Mouse (Mus musculus): ENCODE results near the gene Pimreg. TPM values are rescaled to one million over a fixed set of nuclear protein-coding genes. Genes with fewer than 3 reads are reported as not detected.
A peak's percentile ranks its signal among the peaks of the same experiment; 100 is the strongest.

Gene Pimreg
- polyA plus RNA-seq, 1 experiment from 2014 or later = 114 TPM

DNA sequence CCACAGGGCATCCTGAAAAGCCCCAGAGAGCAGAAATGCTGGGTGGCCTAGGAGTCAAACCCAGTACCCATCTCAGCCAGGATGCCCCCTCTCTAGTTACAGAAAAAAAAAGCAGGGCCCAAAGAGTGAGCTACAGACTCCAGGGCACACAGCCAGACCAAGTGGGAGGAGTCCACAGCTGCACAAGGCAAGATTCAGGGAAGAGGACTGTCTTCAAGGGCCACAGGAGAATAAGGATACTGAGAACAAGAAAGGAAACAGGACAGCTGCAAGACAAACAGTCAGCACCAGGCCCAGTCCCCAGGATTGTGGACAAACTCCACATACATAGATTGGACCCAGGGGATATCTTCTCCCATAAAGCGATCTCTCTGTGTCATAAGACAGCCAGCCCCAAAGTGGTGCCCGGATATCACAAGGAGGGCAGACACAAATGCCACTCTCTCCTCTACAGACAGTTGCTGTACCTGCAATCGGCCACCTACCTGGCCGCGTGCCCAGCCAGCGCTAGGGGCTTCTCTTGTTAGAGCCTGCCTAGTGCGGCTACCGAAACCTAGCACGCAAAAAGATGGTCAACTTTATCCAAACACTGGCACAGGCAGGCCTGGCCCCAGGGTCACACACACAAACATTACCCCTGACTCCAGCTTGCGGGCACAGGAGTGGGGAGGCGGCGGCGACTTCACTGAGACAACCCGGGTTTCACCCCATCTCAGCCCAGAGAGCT is 8.5 kb downstream of the Pimreg start:
- no peak for ATAC-seq (ENCODE audit: insufficient number of reproducible peaks, insufficient read depth, low FRiP score, low read depth)
- H3K9ac ChIP-seq (replicated peaks; ENCODE audit: low read depth, low read length) = peak overlapping the region; percentile 40; the same call in 1 of the 2 replicates
- H3K9me3 ChIP-seq (ENCODE audit: control insufficient read depth, low read depth, low read length) = no peaks in the 10 kb centered on the region
- WGBS = 16% methylated on average over 14 of the region's 14 CpGs
- peaks cover 7% of the 10 kb centered on the region for H3K36me3 ChIP-seq (ENCODE audit: control insufficient read depth, insufficient read depth, low read length)
- no peak overlapping the region for H3K27ac ChIP-seq (ENCODE audit: low read length)
- peak overlapping the region; percentile 38 for H3K4me3 ChIP-seq (ENCODE audit: low read depth, low read length)
- H3K4me2 ChIP-seq (replicated peaks; ENCODE audit: low read depth, low read length) = peak overlapping the region; percentile 86
- no peaks in the 10 kb centered on the region for H3K27me3 ChIP-seq (ENCODE audit: control insufficient read depth, insufficient read depth, low read length)
- H3K4me1 ChIP-seq (ENCODE audit: control insufficient read depth, insufficient read depth, low read length) = 0 out of 2 replicates have a peak, but pooled peaks cover 7% of the 10 kb centered on the region

DNA sequence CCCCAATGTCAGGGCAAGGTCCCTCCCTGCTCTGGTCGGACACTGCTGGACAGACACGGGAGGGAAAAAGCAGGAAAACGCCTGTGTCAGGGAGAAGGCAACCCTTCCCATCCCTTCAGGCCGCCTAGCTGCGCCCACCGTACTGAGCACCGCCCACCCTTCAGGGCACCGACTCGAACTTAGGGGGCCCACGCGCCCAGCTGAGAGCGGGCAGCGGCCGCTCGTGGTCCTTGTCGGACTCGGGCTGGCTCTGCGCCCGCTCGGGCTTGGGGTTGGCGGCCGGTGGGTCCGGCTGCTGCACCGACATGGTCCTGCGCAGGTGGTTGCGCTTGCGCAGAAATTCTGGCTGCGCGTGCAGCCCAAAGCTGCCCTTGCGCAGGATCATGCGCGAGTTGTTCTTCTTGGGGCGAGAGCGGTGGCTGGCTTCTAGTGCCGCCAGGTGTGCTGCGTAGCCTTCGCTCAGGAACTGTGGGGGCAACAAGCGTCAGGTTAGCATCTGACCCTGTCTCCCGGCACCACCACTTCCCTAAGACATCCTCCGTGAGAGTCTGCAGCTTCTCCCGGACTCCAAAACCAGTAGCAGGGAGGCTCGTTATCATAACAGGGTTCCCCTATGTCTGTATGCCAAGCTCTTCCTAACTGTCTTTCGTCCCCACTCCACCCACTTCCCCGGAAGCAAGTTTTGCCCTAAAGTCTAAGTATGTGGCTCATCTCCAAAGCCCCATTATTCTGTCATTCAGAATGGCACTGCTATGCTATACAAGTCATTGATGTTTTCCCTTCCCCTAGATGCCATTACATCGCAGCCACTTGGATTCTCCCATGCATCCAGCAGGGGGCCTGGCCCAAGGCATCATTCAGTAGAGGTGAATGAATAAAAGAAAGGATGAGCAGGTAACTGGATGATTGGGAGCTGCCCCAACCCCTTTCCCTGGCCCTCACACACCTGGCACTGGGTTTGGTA is 9.3 kb downstream of the Pimreg start:
- ATAC-seq (ENCODE audit: insufficient number of reproducible peaks, insufficient read depth, low FRiP score, low read depth) = peak; percentile 56
- no peaks in the 10 kb centered on the region for H3K27me3 ChIP-seq (ENCODE audit: control insufficient read depth, insufficient read depth, low read length)
- 2% methylated on average over 45 of the region's 45 CpGs for WGBS

DNA sequence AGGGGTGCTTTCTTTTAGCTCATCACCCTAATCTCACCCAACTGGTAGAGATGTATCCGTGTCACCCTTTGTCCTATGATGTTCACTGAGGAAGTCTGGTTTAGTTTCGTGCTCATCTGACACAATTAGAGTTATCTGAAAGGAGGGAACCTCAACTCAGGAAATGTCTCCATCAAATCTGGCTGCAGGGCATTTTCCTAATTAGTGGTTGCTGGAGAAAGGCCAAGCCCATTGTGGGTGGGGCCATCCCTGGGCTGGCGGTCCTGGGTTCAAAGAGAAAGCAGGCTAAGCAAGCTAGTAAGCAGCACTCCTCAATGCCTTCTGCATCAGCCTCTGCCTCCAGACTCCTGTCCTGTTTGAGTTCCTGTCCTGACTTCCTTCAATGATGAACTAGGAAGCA is 10.4 kb downstream of the Pimreg start:
- no peaks in the 10 kb centered on the region for H3K9me3 ChIP-seq (ENCODE audit: control insufficient read depth, low read depth, low read length)
- H3K27me3 ChIP-seq (ENCODE audit: control insufficient read depth, insufficient read depth, low read length) = no peaks in the 10 kb centered on the region
- no peak for ATAC-seq (ENCODE audit: insufficient number of reproducible peaks, insufficient read depth, low FRiP score, low read depth)
- no peak overlapping the region for H3K27ac ChIP-seq (ENCODE audit: low read length)
- 0 out of 2 replicates have a peak, but pooled peaks cover 7% of the 10 kb centered on the region for H3K4me1 ChIP-seq (ENCODE audit: control insufficient read depth, insufficient read depth, low read length)
- H3K36me3 ChIP-seq (ENCODE audit: control insufficient read depth, insufficient read depth, low read length) = no peaks in the 10 kb centered on the region
- 63% methylated on average over 3 of the region's 3 CpGs for WGBS
- H3K4me2 ChIP-seq (replicated peaks; ENCODE audit: low read depth, low read length) = no peak overlapping the region
- no peak overlapping the region for H3K4me3 ChIP-seq (ENCODE audit: low read depth, low read length)
- H3K9ac ChIP-seq (replicated peaks; ENCODE audit: low read depth, low read length) = no peak overlapping the region

More for the DNA sequence above, 9.3 kb downstream of the Pimreg start:
- Histone ChIP-seq H3K4me2 (replicated peaks; ENCODE audit: low read depth, low read length) (peak overlapping the region; percentile 86), H3K27ac (ENCODE audit: low read length) (no peak overlapping the region), H3K4me1 (ENCODE audit: control insufficient read depth, insufficient read depth, low read length) (0 out of 2 replicates have a peak, but pooled peaks cover 7% of the 10 kb centered on the region), H3K36me3 (ENCODE audit: control insufficient read depth, insufficient read depth, low read length) (peaks cover 2% of the 10 kb centered on the region), H3K4me3 (ENCODE audit: low read depth, low read length) (peak overlapping the region; percentile 38), H3K9ac (replicated peaks; ENCODE audit: low read depth, low read length) (peak overlapping the region; percentile 40; the same call in 1 of the 2 replicates), H3K9me3 (ENCODE audit: control insufficient read depth, low read depth, low read length) (no peaks in the 10 kb centered on the region)

DNA sequence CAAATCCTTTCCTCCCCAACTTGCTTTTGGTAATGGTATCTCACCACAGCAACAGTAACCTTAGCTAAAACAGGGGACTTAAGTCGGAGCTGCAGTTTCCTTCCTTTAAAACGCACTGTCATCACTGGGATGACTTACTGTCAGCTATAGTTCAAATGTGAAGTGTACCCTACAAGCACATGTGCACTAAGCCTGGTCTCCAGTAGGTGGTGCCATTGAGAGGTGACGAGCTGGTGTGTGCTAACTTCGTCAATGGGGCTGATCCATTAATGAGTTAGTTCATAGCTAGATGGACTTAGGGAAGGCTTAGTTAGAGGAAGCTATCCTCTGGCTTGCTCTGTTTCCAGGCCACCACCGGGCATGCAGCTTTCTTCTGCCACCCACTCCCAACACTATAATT is 10.8 kb downstream of the Pimreg start:
- no peak overlapping the region for H3K9ac ChIP-seq (replicated peaks; ENCODE audit: low read depth, low read length)
- H3K4me1 ChIP-seq (ENCODE audit: control insufficient read depth, insufficient read depth, low read length) = 0 out of 2 replicates have a peak, but pooled peaks cover 7% of the 10 kb centered on the region
- no peak overlapping the region for H3K4me2 ChIP-seq (replicated peaks; ENCODE audit: low read depth, low read length)
- H3K27me3 ChIP-seq (ENCODE audit: control insufficient read depth, insufficient read depth, low read length) = no peaks in the 10 kb centered on the region
- H3K9me3 ChIP-seq (ENCODE audit: control insufficient read depth, low read depth, low read length) = no peaks in the 10 kb centered on the region
- 20% methylated on average over 5 of the region's 5 CpGs for WGBS
- no peak overlapping the region for H3K4me3 ChIP-seq (ENCODE audit: low read depth, low read length)
- no peak for ATAC-seq (ENCODE audit: insufficient number of reproducible peaks, insufficient read depth, low FRiP score, low read depth)
- no peak overlapping the region for H3K27ac ChIP-seq (ENCODE audit: low read length)
- no peaks in the 10 kb centered on the region for H3K36me3 ChIP-seq (ENCODE audit: control insufficient read depth, insufficient read depth, low read length)

DNA sequence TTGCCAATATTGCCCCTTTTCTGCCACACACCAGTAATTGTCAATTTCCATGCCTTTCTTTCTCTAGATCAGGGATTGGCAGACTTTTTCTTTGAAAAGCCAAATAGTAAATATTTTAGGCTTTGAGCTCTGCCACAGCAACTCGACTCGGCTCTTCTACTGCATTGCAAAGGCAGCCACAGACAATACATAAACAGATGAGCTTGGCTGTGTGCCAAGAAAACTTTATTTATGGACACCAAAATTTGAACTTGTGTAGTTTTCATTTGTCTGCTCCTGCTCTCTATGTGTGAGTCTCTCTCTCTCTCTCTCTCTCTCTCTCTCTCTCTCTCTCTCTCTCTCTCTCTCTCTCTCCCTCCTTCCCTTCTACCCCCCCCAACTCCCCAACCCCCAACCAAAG is 13.3 kb downstream of the Pimreg start:
- H3K9me3 ChIP-seq (ENCODE audit: control insufficient read depth, low read depth, low read length) = no peaks in the 10 kb centered on the region
- H3K27ac ChIP-seq (ENCODE audit: low read length) = no peak overlapping the region
- H3K36me3 ChIP-seq (ENCODE audit: control insufficient read depth, insufficient read depth, low read length) = no peaks in the 10 kb centered on the region
- 15% methylated on average over 2 of the region's 2 CpGs for WGBS
- no peak for ATAC-seq (ENCODE audit: insufficient number of reproducible peaks, insufficient read depth, low FRiP score, low read depth)
- H3K4me3 ChIP-seq (ENCODE audit: low read depth, low read length) = no peak overlapping the region
- H3K4me1 ChIP-seq (ENCODE audit: control insufficient read depth, insufficient read depth, low read length) = 0 out of 2 replicates have a peak, but pooled peaks cover 7% of the 10 kb centered on the region
- H3K4me2 ChIP-seq (replicated peaks; ENCODE audit: low read depth, low read length) = no peak overlapping the region
- no peak overlapping the region for H3K9ac ChIP-seq (replicated peaks; ENCODE audit: low read depth, low read length)
- H3K27me3 ChIP-seq (ENCODE audit: control insufficient read depth, insufficient read depth, low read length) = no peaks in the 10 kb centered on the region

DNA sequence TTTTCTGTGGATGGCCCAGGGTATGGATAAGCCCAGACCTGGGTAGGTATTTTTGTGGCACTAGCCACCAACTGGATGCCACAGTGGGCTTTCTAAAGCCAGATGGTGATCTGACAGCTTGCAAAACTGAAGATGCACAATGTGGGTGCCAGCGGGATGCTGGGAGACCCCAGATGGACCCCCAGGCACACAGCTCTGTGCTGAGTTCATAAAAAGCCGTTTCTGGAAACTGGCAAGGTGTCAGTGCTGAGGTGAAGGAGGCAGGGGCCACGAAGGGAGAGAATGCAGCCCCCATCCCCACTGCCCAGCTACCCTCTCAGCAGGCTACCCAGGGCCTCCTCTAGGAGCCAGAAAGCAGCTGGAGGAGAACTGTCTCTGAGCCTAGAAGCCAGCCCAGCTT is 15.3 kb downstream of the Pimreg start:
- Histone ChIP-seq H3K4me2 (replicated peaks; ENCODE audit: low read depth, low read length) (no peak overlapping the region), H3K36me3 (ENCODE audit: control insufficient read depth, insufficient read depth, low read length) (no peaks in the 10 kb centered on the region), H3K4me3 (ENCODE audit: low read depth, low read length) (no peak overlapping the region), H3K4me1 (ENCODE audit: control insufficient read depth, insufficient read depth, low read length) (0 out of 2 replicates have a peak, but pooled peaks cover 3% of the 10 kb centered on the region), H3K9ac (replicated peaks; ENCODE audit: low read depth, low read length) (no peak overlapping the region), H3K9me3 (ENCODE audit: control insufficient read depth, low read depth, low read length) (no peaks in the 10 kb centered on the region), H3K27me3 (ENCODE audit: control insufficient read depth, insufficient read depth, low read length) (no peaks in the 10 kb centered on the region), H3K27ac (ENCODE audit: low read length) (no peak overlapping the region)
- no peak for ATAC-seq (ENCODE audit: insufficient number of reproducible peaks, insufficient read depth, low FRiP score, low read depth)
- WGBS = 67% methylated on average over 3 of the region's 3 CpGs

DNA sequence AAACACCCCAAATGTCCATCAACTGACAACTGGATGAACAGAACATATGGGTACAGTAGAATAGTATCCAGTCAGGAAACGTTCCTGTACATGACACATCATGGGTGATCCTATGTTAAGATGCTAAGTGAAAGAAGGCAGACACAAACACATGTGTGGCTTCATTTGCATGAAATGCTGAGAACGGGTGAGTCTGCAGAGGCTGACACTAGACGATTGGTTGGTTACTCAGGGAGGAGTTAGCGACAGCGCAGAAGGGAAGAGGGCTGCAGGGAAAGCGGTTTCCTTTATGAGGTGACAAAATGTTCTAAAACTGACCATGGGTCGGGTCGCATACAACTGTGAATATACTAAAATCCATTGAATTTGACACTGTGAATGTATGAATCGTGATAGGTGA is 18.6 kb downstream of the Pimreg start:
- H3K9me3 ChIP-seq (ENCODE audit: control insufficient read depth, low read depth, low read length) = peaks cover 3% of the 10 kb centered on the region; the same call in 1 of the 2 replicates
- no peak for ATAC-seq (ENCODE audit: insufficient number of reproducible peaks, insufficient read depth, low FRiP score, low read depth)
- WGBS = 76% methylated on average over 9 of the region's 9 CpGs

DNA sequence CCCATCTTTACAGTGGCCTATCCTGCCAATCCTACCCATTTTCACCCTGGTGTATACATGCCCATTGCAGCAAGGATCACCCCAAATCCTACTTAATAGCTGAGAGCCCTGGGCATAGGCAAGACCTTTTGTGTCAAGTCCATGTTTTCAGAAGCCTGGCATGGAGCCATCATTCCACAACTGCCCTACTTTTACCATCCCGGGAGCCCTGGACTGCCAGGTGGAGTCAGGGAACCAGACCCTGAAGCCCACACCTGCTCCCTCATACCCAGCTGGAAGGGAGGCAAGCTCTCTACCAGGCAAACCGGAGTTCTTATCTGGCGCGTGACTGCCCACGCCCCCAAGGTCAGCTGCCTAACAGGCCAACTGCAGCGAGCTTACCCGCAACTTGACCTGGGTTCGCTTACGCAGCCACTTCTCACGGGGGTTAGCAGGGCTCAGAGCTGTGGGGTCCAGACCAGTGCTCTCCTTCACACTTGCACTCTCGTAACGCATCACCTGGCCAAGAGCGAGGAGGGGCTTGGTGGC is 19.3 kb downstream of the Pimreg start:
- peaks cover 3% of the 10 kb centered on the region; the same call in 1 of the 2 replicates for H3K9me3 ChIP-seq (ENCODE audit: control insufficient read depth, low read depth, low read length)
- 67% methylated on average over 13 of the region's 13 CpGs for WGBS
- no peak overlapping the region for H3K4me2 ChIP-seq (replicated peaks; ENCODE audit: low read depth, low read length)
- ATAC-seq (ENCODE audit: insufficient number of reproducible peaks, insufficient read depth, low FRiP score, low read depth) = no peak
- no peaks in the 10 kb centered on the region for H3K27me3 ChIP-seq (ENCODE audit: control insufficient read depth, insufficient read depth, low read length)
- no peaks in the 10 kb centered on the region for H3K36me3 ChIP-seq (ENCODE audit: control insufficient read depth, insufficient read depth, low read length)
- H3K4me3 ChIP-seq (ENCODE audit: low read depth, low read length) = no peak overlapping the region
- no peaks in the 10 kb centered on the region for H3K4me1 ChIP-seq (ENCODE audit: control insufficient read depth, insufficient read depth, low read length)
- H3K9ac ChIP-seq (replicated peaks; ENCODE audit: low read depth, low read length) = no peak overlapping the region
- no peak overlapping the region for H3K27ac ChIP-seq (ENCODE audit: low read length)

More for the DNA sequence above, 18.6 kb downstream of the Pimreg start:
- Histone ChIP-seq H3K27me3 (ENCODE audit: control insufficient read depth, insufficient read depth, low read length) (no peaks in the 10 kb centered on the region), H3K4me1 (ENCODE audit: control insufficient read depth, insufficient read depth, low read length) (no peaks in the 10 kb centered on the region), H3K9ac (replicated peaks; ENCODE audit: low read depth, low read length) (no peak overlapping the region), H3K4me2 (replicated peaks; ENCODE audit: low read depth, low read length) (no peak overlapping the region), H3K27ac (ENCODE audit: low read length) (no peak overlapping the region), H3K4me3 (ENCODE audit: low read depth, low read length) (no peak overlapping the region), H3K36me3 (ENCODE audit: control insufficient read depth, insufficient read depth, low read length) (no peaks in the 10 kb centered on the region)
